Mouse (Mus musculus) adrenal gland, postnatal 10 days (tissue): ENCODE data around the gene Myd88. TPM values are rescaled to one million over a fixed set of nuclear protein-coding genes. Genes with fewer than 3 reads are reported as not detected.
"Not testable (repeated sequence)": the region's sequence is repeated elsewhere in the genome, so short reads cannot be mapped to it uniquely, and the experiment has no call there.

ENCODE experiments used
- DNase-seq: peaks from one replicate; pipeline ENCODE4 v3.0.0; 2021; ENCODE audit warnings: mixed read lengths
- long read RNA-seq, 2 experiments: library from polyadenylated mRNA; stranded (forward); transcript quantifications; one replicate each; pipeline ENCODE4 v2.0.0; 2021
- total RNA-seq, 2 experiments: library from RNA; stranded (reverse); gene quantifications; 2 replicates each; pipeline ENCODE4 v1.2.3; 2021

Gene Myd88
- total RNA-seq: 10 to 100 TPM; 24.4 to 26.7 TPM
- long read RNA-seq, experiment 1, transcript Myd88-201 (6 exons, 1,960 nt): major isoform, 32 of 44 reads
- long read RNA-seq, experiment 1, partial matches to known transcripts: 1 of 44 reads
- long read RNA-seq, experiment 1, other reads (novel, unspliced or antisense): 11 of 44 reads
- long read RNA-seq, experiment 2, transcript Myd88-201 (6 exons, 1,960 nt): major isoform, 15 of 19 reads
- long read RNA-seq, experiment 2, partial matches to known transcripts: 0 of 19 reads
- long read RNA-seq, experiment 2, other reads (novel, unspliced or antisense): 4 of 19 reads

DNA sequence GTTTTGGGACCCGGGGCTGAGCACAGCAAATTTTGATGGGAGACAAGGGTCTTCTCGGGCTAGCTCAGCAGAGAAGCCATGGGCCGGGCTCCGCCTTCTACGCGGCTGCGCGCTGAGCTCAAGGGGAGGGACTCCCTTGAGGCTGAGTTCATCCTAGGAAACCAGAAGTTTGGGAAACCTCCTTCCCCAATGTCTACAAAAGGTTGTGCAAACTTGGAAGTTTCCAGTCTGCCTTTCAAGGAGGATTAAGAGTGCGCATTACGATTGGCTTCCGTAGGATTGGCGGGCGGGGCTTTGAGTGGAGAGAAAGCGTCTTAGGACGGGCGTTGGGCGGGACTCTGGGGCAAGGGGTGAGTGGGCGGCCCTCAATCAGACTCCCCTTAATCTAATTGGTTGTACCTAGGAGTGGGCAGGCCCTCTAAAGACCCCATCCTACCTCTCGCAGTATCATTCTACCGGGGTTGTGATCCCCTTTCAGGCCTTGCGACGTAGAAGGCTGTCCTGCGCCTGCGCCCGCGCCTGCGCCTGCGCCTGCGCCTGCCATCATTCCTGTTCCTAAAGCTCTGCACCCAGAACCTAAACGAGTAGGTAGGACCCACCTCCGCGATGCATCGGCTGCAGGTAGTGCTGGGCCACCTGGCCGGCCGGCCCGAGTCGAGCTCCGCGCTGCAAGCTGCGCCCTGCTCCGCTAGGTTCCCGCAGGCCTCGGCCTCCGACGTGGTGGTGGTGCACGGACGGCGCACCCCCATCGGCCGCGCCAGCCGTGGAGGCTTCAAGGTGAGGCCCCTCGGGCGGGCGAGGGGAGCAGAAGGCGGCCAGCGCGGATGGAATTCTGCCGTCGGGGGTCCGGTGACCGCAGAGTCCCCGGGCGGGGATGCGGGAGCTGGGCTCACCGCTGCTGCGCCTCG is at the start of gene Myd88:
TSS of gene Myd88 (minus strand) at position 503 of the 908 bp plus-strand sequence.
- DNase-seq: peak; percentile 95

DNA sequence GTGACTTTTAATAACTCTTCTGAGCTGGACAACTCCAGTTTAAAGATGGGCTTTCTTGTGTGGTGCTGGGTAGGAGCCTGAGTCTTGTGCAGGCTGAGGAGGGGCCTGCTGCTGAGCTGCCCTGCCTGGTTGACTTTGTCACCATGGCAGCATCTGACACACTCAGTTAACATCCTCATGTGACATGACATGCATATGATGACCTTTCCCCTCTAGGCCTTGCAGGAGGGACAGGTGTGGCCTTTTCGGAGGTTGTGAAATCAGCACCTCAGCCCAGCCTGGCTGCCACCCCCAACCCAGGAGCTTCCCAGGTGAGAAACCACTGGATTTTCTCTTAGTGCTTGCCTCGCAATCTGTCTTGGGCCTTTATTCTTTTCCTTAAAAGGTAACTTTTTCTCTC is 49.0 kb upstream of the Myd88 start:
- no peak for DNase-seq

DNA sequence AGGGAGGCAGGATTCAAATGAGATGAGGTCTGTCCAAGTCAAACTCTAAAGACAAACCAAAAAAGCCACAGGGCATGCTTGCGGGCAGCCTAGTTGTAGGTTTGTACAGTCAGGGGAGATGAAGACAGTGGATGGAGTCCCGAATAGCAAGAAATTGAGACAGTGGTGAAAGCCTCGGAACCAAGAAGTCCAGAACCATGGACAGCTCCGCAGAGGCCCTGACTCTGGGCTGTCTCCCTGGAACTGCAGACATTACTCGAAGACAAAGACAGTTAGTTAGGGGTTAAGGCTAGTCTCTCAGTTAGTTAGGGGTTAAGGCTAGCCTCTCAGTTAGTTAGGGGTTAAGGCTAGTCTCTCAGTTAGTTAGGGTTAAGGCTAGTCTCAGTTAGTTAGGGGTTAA is 47.7 kb upstream of the Myd88 start:
- DNase-seq: peak; percentile 62

DNA sequence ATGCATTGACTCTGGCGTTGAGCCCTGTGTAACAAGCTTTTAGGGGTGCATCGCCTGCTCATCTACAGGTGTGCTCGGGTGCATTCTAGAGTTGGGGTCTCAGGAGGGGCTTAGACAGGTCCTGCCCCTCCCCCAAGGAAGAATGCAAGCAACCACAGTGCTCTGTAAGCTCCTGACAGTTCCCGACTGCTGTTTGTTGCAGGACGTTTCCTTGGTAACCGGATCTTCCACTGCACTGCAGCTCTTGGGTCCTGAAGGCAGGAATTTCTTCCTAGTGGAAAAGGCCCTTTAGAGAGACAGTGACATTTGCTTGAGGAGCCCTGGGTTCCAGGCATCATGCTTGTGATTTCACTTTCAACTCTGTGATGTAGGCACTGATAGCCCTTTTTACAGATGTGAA is 41.4 kb upstream of the Myd88 start:
- no peak for DNase-seq

GRCm38 (mm10) chr9:119378231-119378630 is 37.0 kb upstream of the Myd88 start:
- no peak for DNase-seq

DNA sequence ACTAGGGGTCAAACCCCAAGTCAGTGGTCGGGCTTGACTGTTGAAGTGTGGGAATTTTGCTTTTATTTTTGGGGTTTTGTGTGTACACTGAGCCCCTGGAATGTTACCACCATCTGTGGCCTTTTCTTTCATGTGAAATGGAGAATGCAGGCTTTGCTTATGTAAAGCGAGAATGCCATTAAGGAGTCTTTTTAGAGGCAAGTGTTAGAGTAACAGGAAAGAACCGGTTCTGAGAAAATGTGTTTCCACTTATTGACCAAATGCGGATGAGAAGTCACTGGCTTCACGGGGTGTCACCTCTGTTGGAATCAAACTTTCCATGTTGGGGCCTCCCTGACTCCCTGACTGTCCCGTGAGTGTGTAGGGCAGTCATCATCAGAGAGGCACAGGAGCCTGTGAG is 34.3 kb upstream of the Myd88 start:
- DNase-seq: no peak

DNA sequence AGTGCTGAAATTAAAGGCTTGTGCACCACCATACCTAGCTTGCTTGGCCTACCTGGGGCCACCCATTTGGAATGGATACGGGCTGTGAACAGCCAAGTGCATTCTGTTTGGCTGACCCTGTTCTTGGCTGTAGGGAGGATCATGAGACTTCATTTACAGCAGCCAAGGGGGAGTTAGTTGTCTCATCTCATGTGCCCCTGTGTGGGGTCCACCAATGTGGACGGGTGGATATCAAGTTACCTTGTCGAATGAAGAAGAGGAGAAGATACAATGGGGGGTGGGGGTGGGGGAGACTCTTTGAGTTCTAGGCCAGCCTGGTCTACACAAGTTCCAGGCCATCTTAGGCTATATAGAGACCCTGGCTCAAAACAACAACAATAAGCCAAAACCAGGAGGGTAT is 33.8 kb upstream of the Myd88 start:
- DNase-seq: no peak

DNA sequence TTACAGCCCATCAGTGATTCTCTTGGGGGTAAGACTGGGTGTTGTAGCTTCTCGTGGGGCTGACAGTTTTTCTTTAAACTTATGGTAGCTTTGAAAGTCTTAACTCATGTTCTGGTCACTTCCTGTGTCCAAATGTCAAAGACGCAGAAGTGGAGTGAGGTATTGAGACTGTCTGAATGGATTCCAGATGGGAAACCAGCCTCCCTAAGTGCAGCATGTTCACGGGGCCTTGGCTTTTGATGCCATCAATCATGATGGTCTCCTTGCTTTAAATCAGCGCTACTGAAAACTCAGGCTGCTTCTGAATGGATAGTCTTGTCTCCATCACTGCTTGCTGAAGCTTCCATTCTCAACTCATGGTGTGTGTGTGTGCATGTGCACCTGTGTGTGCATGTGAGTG is 30.0 kb upstream of the Myd88 start:
- no peak for DNase-seq

- DNase-seq: not testable (repeated sequence)
Measured at GRCm38 (mm10) chr9:119370770-119371169, 29.6 kb upstream of the Myd88 start.

DNA sequence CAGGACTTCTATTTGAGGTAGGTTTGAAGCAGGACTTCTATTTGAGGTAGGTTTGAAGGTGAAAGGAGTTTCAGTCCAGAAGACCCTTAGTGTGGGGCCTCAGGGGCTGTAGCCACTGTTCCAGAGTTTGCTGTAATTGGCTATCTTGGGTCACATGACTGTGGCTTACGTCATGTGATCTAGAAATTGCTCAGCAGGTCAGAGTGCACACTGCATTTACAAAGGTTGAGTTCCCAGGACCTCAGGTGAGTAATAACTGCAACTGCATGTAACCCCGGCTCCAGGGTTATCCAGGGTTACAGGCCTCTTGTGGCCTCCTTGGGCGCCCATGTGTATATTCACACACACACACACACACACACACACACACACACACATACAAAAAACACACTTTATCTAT is 27.2 kb upstream of the Myd88 start:
- no peak for DNase-seq

GRCm38 (mm10) chr9:119365284-119365683 is 24.1 kb upstream of the Myd88 start, which contains the start of gene Slc22a14:
TSS of gene Slc22a14 (minus strand) at chr9:119365553.
- DNase-seq: no peak

- no peak for DNase-seq
Measured at GRCm38 (mm10) chr9:119363229-119363628, 22.0 kb upstream of the Myd88 start.

DNA sequence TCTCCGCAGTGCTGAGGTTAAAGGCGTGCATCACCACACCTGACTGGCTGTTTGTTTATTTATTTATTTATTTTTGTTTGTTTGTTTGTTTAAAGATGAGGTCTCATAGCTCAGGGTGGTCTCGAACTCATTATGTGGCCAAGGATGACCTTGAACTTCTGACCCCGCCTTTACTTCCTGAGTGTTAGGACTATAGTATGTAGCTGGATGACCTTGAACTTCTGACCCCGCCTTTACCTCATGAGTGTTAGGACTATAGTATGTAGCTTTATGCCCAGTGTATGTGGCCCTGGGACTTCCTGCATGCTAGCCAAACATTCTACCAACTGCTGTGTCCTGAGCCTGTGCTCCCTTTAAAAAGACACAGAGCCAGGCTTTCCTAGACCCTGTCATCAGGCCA is 20.2 kb upstream of the Myd88 start:
- no peak for DNase-seq

DNA sequence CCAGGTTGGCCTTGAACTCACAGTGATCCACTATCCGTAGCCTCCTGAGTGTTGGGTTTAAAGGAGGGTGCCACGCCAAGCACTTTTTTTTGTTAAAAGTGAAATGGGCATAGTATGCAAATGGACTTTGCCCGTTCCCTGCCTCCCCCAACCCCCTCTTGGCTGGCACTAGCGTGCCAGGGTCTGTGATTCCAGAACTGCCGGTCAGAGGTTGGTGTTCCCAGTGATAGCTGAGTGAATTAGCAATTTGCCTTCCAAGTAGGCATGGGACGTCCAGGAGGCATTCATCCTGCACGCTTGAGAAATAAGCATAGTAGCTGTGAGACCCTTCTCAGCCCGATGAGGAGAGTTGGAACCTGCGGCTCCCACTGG is 16.8 kb upstream of the Myd88 start:
- DNase-seq: no peak

DNA sequence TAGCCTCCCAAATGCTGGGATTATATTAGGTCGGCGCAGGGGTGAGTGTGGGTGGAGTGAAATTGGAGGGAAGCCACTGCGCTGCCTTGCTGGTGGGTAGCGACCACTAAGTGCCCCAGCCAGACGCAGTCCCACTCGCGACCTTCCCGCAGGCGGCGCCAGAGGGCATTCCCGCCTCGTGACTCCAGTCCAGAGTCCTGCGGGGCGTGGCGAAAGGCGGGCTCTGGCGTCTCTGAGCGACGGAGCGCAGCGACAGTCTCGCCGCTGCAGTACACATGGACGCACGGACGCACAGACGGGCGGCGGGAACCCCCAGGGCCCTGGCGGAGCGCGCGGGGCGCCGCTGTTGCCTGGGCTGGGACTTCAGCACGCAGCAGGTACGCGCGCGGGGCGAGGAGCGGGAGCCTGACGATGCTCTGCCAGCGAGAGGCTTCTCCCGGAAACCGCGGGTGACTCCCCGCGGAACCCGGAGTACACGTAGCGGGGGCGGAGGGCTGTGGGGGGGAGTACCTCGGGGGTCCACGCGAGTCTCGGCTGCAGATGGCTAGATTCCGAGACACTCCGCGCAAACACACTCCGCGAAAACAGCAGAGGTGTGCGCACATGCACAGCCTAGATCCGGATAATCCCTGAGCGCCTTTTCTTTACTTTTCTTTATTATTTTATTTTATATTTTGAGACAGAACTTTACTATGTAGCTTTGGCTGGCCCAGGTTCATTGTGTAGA is 16.3 kb upstream of the Myd88 start, which contains the start of gene Xylb:
TSS of gene Xylb (plus strand) at position 51 of the 727 bp plus-strand sequence.
- peak; percentile 96 for DNase-seq

DNA sequence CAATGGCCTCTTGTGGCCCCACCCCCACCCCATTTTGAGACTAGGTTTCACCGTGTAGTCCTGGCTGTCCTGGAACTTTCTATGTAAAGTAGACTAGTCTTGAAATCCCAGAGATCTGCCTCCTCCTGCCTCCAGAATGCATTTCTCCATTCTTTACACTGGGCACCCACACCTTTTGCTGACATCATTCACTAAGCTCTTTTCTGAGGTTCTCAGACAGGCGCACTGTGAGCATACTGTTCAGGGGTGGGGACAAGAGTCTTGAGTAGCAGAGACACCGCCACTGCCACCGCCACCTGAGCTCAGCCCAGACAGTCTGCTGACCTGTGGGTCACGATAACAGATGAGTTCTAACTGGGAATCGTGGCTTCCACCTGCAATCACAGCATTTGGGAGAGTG is 14.7 kb upstream of the Myd88 start:
- no peak for DNase-seq

- DNase-seq: no peak
Measured at GRCm38 (mm10) chr9:119353926-119354325, 12.7 kb upstream of the Myd88 start.

DNA sequence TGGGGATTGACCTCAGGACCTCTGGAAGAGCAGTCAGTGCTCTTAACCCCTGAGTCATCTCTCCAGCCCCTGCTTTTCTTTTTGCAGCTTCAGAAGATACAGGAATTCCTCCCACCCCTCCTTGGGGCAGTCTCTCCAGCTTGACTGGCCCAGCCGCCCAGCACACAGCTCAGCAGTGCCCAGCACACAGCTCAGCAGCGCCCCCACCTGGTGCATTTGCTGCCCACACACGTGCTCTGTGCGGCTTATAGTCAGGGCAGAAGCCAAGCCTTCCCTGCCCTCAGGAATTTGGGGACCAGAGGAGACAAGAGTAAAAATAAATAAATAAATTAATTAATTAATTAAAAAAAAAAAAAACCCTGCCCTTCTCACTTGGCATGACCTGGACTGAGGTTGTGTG is 10.8 kb upstream of the Myd88 start:
- peak; percentile 92 for DNase-seq

- peak; percentile 39 for DNase-seq
Measured at GRCm38 (mm10) chr9:119350947-119351705, 9.9 kb upstream of the Myd88 start.

- DNase-seq: no peak
Measured at GRCm38 (mm10) chr9:119350531-119350930, 9.3 kb upstream of the Myd88 start.

GRCm38 (mm10) chr9:119346376-119346775 is 5.2 kb upstream of the Myd88 start:
- DNase-seq: peak; percentile 60

DNA sequence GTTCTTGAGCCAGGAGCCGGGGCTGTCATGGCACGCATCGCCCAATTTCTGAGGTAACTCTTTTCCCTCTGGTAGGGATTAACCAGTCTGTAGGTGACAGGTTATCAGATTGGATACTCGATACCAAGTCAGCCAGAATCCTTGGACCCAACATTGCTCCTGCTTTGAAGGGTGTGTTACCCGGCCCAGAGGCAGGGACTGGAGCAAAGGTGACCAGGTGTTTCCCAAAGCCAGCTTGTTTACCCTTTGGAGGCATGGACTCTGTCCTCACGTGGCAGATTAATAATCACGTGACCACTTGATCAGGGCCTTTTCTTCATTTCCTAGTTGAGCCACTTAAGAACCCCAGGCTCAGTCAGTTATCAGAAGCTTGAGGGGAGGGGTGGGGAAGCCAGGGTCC is 1.5 kb upstream of the Myd88 start:
- no peak for DNase-seq
